Mouse (Mus musculus): ENCODE data around the gene Cachd1. TPM values are rescaled to one million over a fixed set of nuclear protein-coding genes. Genes with fewer than 3 reads are reported as not detected.

The Cachd1 gene
- total RNA-seq, 1 experiment from 2014 or later, result 8.4 TPM

- peak; percentile 39 for DNase-seq
Measured at GRCm38 (mm10) chr4:100922816-100923554, 146.5 kb downstream of the Cachd1 start.

- DNase-seq, result no peak
Measured at GRCm38 (mm10) chr4:100923598-100923997, 147.1 kb downstream of the Cachd1 start.

GRCm38 (mm10) chr4:100924276-100924675 lies 147.8 kb downstream of the Cachd1 start:
- DNase-seq, result no peak

GRCm38 (mm10) chr4:100925153-100925552 lies 148.7 kb downstream of the Cachd1 start:
- DNase-seq, result no peak

- no peak for DNase-seq
Measured at GRCm38 (mm10) chr4:100926608-100927007, 150.1 kb downstream of the Cachd1 start.

- DNase-seq, result no peak
Measured at GRCm38 (mm10) chr4:100927059-100927458, 150.6 kb downstream of the Cachd1 start.

- no peak for DNase-seq
Measured at GRCm38 (mm10) chr4:100943689-100944088, 167.2 kb downstream of the Cachd1 start.

- peak; percentile 21 for DNase-seq
Measured at GRCm38 (mm10) chr4:100944276-100944675, 167.8 kb downstream of the Cachd1 start.

GRCm38 (mm10) chr4:100945171-100945899 lies 168.9 kb downstream of the Cachd1 start:
- no peak for DNase-seq

- DNase-seq, result no peak
Measured at GRCm38 (mm10) chr4:100948494-100949425, 172.3 kb downstream of the Cachd1 start.

- no peak for DNase-seq
Measured at GRCm38 (mm10) chr4:100950316-100950715, 173.8 kb downstream of the Cachd1 start.

GRCm38 (mm10) chr4:100951876-100952275 lies 175.4 kb downstream of the Cachd1 start:
- no peak for DNase-seq

- DNase-seq, result no peak
Measured at GRCm38 (mm10) chr4:100963341-100963740, 186.9 kb downstream of the Cachd1 start.

GRCm38 (mm10) chr4:100963796-100964195 lies 187.3 kb downstream of the Cachd1 start:
- DNase-seq, result no peak

- DNase-seq, result no peak
Measured at GRCm38 (mm10) chr4:100967703-100968392, 191.4 kb downstream of the Cachd1 start.

- no peak for DNase-seq
Measured at GRCm38 (mm10) chr4:100973641-100974454, 197.4 kb downstream of the Cachd1 start.

GRCm38 (mm10) chr4:100974455-100975035 lies 198.1 kb downstream of the Cachd1 start:
- no peak for DNase-seq

GRCm38 (mm10) chr4:100977522-100977921 lies 201.0 kb downstream of the Cachd1 start:
- no peak for DNase-seq

GRCm38 (mm10) chr4:100987187-100987586 lies 210.7 kb downstream of the Cachd1 start:
- DNase-seq, result no peak

- DNase-seq, result peak; percentile 44
Measured at GRCm38 (mm10) chr4:100988231-100988799, 211.8 kb downstream of the Cachd1 start.
